Mouse (Mus musculus): ENCODE measurements around the gene H3f3a.

GRCm38 (mm10) chr1:180757956-180758520, 55.7 kb downstream of the H3f3a start:
- TF ChIP-seq POLR2A (IDR thresholded peaks at IDR 0.05; ENCODE audit: borderline replicate concordance, extremely low read depth, low read depth, low read length) (no peak), CTCF (IDR thresholded peaks at IDR 0.05; ENCODE audit: insufficient read depth, low read length) (no peak)
